Mouse (Mus musculus): Measurements from ENCODE around the gene Cptp. TPM values are rescaled to one million over a fixed set of nuclear protein-coding genes. Genes with fewer than 3 reads are reported as not detected.

Gene Cptp
- polyA plus RNA-seq, 1 experiment from 2014 or later = 19.5 TPM

Small RNAs within 50 kb of the gene (microRNA-seq; reads per million reads assigned to microRNA genes)
- gene Gm22991 = not detected

Other genes starting within 250 kb of the Cptp start
- 76.8 and 79.5 TPM in 2 replicates for gene Cdk11b, start 244.6 kb downstream of the Cptp start, polyA plus RNA-seq (2016; fragmentation: Nextera tagmentation; extraction: Ambion mirVana)
- gene Gm10563, start 224.0 kb downstream of the Cptp start, polyA plus RNA-seq (2016; fragmentation: Nextera tagmentation; extraction: Ambion mirVana) = not detected in 2 replicates
- 3.9 and 4.3 TPM in 2 replicates for gene Mmp23, start 216.1 kb downstream of the Cptp start, polyA plus RNA-seq (2016; fragmentation: Nextera tagmentation; extraction: Ambion mirVana)
- 33.8 and 38.1 TPM in 2 replicates for gene Mib2, start 200.2 kb downstream of the Cptp start, polyA plus RNA-seq (2016; fragmentation: Nextera tagmentation; extraction: Ambion mirVana)
- 10.6 and 11.6 TPM in 2 replicates for gene Fndc10, start 175.1 kb downstream of the Cptp start, polyA plus RNA-seq (2016; fragmentation: Nextera tagmentation; extraction: Ambion mirVana)
- 151 and 160 TPM in 2 replicates for gene Ssu72, start 164.6 kb downstream of the Cptp start, polyA plus RNA-seq (2016; fragmentation: Nextera tagmentation; extraction: Ambion mirVana)
- gene Tmem240, start 134.6 kb downstream of the Cptp start, polyA plus RNA-seq (2016; fragmentation: Nextera tagmentation; extraction: Ambion mirVana) = 6.2 and 6.5 TPM in 2 replicates
- gene Atad3a, start 108.3 kb downstream of the Cptp start, polyA plus RNA-seq (2016; fragmentation: Nextera tagmentation; extraction: Ambion mirVana) = 85.2 and 90.7 TPM in 2 replicates
- gene Vwa1, start 94.7 kb downstream of the Cptp start, polyA plus RNA-seq (2016; fragmentation: Nextera tagmentation; extraction: Ambion mirVana) = 16.6 and 17.9 TPM in 2 replicates
- 0.56 and 0.86 TPM in 2 replicates for gene Tmem88b, start 83.6 kb downstream of the Cptp start, polyA plus RNA-seq (2016; fragmentation: Nextera tagmentation; extraction: Ambion mirVana)
- gene Ankrd65, start 79.0 kb downstream of the Cptp start, polyA plus RNA-seq (2016; fragmentation: Nextera tagmentation; extraction: Ambion mirVana) = not detected in 2 replicates
- gene Mrpl20, start 66.6 kb downstream of the Cptp start, polyA plus RNA-seq (2016; fragmentation: Nextera tagmentation; extraction: Ambion mirVana) = 226 and 242 TPM in 2 replicates
- gene Ccnl2, start 57.0 kb downstream of the Cptp start, polyA plus RNA-seq (2016; fragmentation: Nextera tagmentation; extraction: Ambion mirVana) = 203 and 204 TPM in 2 replicates
- 142 and 144 TPM in 2 replicates for gene Aurkaip1, start 38.2 kb downstream of the Cptp start, polyA plus RNA-seq (2016; fragmentation: Nextera tagmentation; extraction: Ambion mirVana)
- 26.7 and 27.1 TPM in 2 replicates for gene Mxra8, start 29.8 kb downstream of the Cptp start, polyA plus RNA-seq (2016; fragmentation: Nextera tagmentation; extraction: Ambion mirVana)
- 26.2 and 32.1 TPM in 2 replicates for gene Dvl1, start 22.0 kb downstream of the Cptp start, polyA plus RNA-seq (2016; fragmentation: Nextera tagmentation; extraction: Ambion mirVana)
- gene Tas1r3, start 6.1 kb downstream of the Cptp start, polyA plus RNA-seq (2016; fragmentation: Nextera tagmentation; extraction: Ambion mirVana) = 0.28 and 0.56 TPM in 2 replicates
- 77.0 TPM in 2 replicates for gene Ints11, start 106 bp upstream of the Cptp start, polyA plus RNA-seq (2016; fragmentation: Nextera tagmentation; extraction: Ambion mirVana)
- 46.6 and 52.0 TPM in 2 replicates for gene Pusl1, start 22.3 kb upstream of the Cptp start, polyA plus RNA-seq (2016; fragmentation: Nextera tagmentation; extraction: Ambion mirVana)
- 65.5 and 68.0 TPM in 2 replicates for gene Acap3, start 22.4 kb upstream of the Cptp start, polyA plus RNA-seq (2016; fragmentation: Nextera tagmentation; extraction: Ambion mirVana)
- 159 and 167 TPM in 2 replicates for gene Ube2j2, start 74.4 kb upstream of the Cptp start, polyA plus RNA-seq (2016; fragmentation: Nextera tagmentation; extraction: Ambion mirVana)
- gene C1qtnf12, start 92.9 kb upstream of the Cptp start, polyA plus RNA-seq (2016; fragmentation: Nextera tagmentation; extraction: Ambion mirVana) = 17.2 and 19.0 TPM in 2 replicates
- gene B3galt6, start 123.2 kb upstream of the Cptp start, polyA plus RNA-seq (2016; fragmentation: Nextera tagmentation; extraction: Ambion mirVana) = 20.2 and 20.6 TPM in 2 replicates
- 129 and 133 TPM in 2 replicates for gene Sdf4, start 123.4 kb upstream of the Cptp start, polyA plus RNA-seq (2016; fragmentation: Nextera tagmentation; extraction: Ambion mirVana)
- 0.52 and 0.81 TPM in 2 replicates for gene Tnfrsf4, start 144.4 kb upstream of the Cptp start, polyA plus RNA-seq (2016; fragmentation: Nextera tagmentation; extraction: Ambion mirVana)
- 1.6 and 2.0 TPM in 2 replicates for gene Tnfrsf18, start 156.7 kb upstream of the Cptp start, polyA plus RNA-seq (2016; fragmentation: Nextera tagmentation; extraction: Ambion mirVana)
- gene Ttll10, start 190.0 kb upstream of the Cptp start, polyA plus RNA-seq (2016; fragmentation: Nextera tagmentation; extraction: Ambion mirVana) = 0.20 TPM in 1 of 2 replicates, not detected in the other
- 42.4 and 45.6 TPM in 2 replicates for gene 9430015G10Rik, start 240.5 kb upstream of the Cptp start, polyA plus RNA-seq (2016; fragmentation: Nextera tagmentation; extraction: Ambion mirVana)

Data from neural tube, embryonic 12.5 days (tissue).